In the genomic region with DNA sequence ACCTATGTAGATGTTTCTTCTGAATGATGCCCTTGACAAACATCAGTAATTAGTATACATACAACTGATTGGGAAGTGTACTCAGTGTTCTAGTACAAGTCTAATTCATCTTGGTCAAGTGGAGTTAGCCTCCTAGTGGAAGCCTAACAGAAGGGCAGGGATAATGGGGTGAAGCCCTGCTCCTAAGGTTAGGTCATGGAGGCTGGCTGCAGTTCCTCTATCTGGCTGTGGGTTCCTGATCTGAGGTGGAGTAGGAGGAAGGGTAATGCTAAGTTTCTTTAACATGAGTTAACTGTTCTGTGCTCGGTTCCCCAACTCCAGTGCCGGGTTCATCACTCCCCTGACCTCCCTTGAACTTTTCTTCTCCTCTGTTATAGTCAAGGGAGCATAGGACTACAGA, we compare ENCODE assay signal across 20 mouse cellular contexts.
"Had no signal": no experiment of that assay in that cellular context is flagged by ENCODE, and none has a peak within 500 bp of the region (broad histone marks: within the 10 kb centered on the region; RNA-seq: fewer than 3 reads in every experiment).

No protein-coding gene starts in this region.

- ATAC-seq: liver, embryonic 12.5 days; midbrain, embryonic 15.5 days had no signal

- H3K4me2 ChIP-seq: limb, embryonic 13.5 days; liver, embryonic 12.5 days; liver, embryonic 15.5 days; lung, embryonic 15.5 days; midbrain, embryonic 12.5 days; midbrain, embryonic 15.5 days; neural tube, embryonic 12.5 days; neural tube, embryonic 15.5 days had no signal

- H3K4me1 ChIP-seq: limb, embryonic 13.5 days; liver, embryonic 12.5 days; liver, embryonic 15.5 days; lung, embryonic 15.5 days; midbrain, embryonic 15.5 days; neural tube, embryonic 12.5 days had no signal

- H3K27me3 ChIP-seq: liver, embryonic 15.5 days; midbrain, embryonic 12.5 days; midbrain, embryonic 15.5 days had no signal

- H3K9me3 ChIP-seq: limb, embryonic 10.5 days; limb, embryonic 13.5 days; liver, embryonic 12.5 days; liver, embryonic 15.5 days; lung, embryonic 15.5 days; midbrain, embryonic 12.5 days; midbrain, embryonic 15.5 days; neural tube, embryonic 12.5 days; neural tube, embryonic 15.5 days had no signal

- H3K9ac ChIP-seq: limb, embryonic 13.5 days; liver, embryonic 12.5 days; liver, embryonic 15.5 days; lung, embryonic 15.5 days; midbrain, embryonic 12.5 days; midbrain, embryonic 15.5 days; neural tube, embryonic 12.5 days; neural tube, embryonic 15.5 days had no signal

- DNase-seq: kidney, adult 18-20 months; kidney, adult 9 months; kidney, postnatal 14 days; kidney, postnatal 4 days; liver; lung, adult 18-20 months; lung, postnatal 4 days; right cerebral cortex, adult 18-20 months; right cerebral cortex, postnatal 14 days; right cerebral cortex, postnatal 4 days; thymus, postnatal 36 days had no signal

- H3K36me3 ChIP-seq: limb, embryonic 10.5 days; limb, embryonic 13.5 days; liver, embryonic 12.5 days; liver, embryonic 15.5 days; lung, embryonic 15.5 days; midbrain, embryonic 12.5 days; midbrain, embryonic 15.5 days; neural tube, embryonic 12.5 days; neural tube, embryonic 15.5 days had no signal

- H3K4me3 ChIP-seq: limb, embryonic 10.5 days; limb, embryonic 13.5 days; liver, embryonic 12.5 days; liver, embryonic 15.5 days; lung, embryonic 15.5 days; midbrain, embryonic 12.5 days; midbrain, embryonic 15.5 days; neural tube, embryonic 12.5 days; neural tube, embryonic 15.5 days had no signal

- H3K27ac ChIP-seq: limb, embryonic 10.5 days; limb, embryonic 13.5 days; liver, embryonic 12.5 days; liver, embryonic 15.5 days; lung, embryonic 15.5 days; midbrain, embryonic 12.5 days; midbrain, embryonic 15.5 days; neural tube, embryonic 12.5 days; neural tube, embryonic 15.5 days had no signal
